Mouse (Mus musculus): ENCODE measurements around the gene Morn3.

DNA sequence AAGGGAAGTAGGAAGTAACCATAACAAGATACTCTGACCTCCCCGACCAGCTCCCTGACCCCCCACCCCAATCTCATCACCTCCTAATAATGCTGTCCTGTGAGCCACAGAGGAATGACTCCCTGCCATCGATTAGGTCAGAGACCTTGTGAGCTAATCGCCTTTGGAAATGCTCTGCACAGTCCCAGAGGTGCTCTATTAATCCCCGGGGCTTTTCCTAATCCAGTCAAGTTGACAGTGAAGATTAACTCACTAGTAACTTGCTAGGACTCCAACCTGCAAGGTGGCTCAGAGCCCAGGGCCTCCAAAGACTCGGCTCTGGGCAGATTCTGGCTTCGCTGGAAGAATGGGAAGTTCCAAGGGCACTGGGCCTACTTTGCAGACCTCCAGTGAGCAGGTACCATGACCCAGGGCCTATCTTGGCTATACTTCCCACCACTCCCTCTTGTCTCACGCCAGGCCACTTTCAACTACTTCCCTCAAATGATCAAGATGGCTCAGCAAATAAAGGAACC is 13.1 kb downstream of the Morn3 start:
- no peak for TF ChIP-seq CTCF (IDR thresholded peaks at IDR 0.05; ENCODE audit: low read depth)
- no peak for TF ChIP-seq EP300 (IDR thresholded peaks at IDR 0.05; ENCODE audit: low read depth)
